Mouse (Mus musculus): ENCODE measurements around the gene Ankrd11. TPM values are rescaled to one million over a fixed set of nuclear protein-coding genes. Genes with fewer than 3 reads are reported as not detected.

Gene Ankrd11
- polyA plus RNA-seq, 1 experiment from 2014 or later: 46.5 TPM

DNA sequence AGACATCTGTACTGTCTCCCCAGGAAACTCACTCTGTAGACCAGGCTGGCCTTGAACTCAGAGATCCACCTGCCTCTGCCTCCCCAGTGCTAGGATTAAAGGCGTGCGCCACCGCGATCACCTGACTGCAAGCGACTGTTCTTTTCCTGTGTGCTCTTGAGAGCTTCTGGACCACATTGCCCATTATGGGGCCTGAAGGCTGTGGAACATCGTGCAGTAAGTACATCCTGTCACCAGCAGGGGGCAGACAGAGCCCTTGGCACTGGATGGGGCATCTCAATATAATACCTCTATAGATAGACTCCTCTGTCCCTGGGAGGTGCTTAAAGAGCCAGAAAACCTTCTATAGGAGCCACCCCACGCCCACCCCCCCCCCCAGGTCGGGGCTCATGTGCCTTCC lies 207.1 kb downstream of the Ankrd11 start:
- 25% methylated on average over 7 of the region's 8 CpGs for WGBS
- ATAC-seq: peak; percentile 67
- no peak overlapping the region for H3K4me2 ChIP-seq (replicated peaks; ENCODE audit: low read depth, low read length)

DNA sequence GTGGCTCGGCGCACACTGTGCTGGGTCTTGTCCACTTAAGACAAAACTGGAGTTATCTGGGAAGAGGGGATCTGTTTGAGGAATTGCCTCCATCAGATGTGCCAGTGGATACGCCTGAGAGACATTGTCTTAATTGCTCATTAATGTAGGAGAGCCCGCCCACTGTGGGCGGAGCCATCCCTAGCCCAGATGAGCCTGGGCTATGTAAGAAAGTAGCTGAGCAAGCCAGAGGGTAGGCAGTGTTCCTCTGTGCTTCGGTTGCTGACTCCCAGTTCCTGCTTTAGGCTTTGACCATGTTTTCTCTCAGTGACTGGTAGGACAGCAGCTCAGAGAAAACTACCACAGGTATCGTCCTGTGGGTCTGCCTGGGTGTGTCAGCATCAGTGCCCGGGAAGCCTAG lies 207.7 kb downstream of the Ankrd11 start:
- DNase-seq (ENCODE audit: low spot score): no peak
- no peak for TF ChIP-seq EP300 (IDR thresholded peaks at IDR 0.05)
- TF ChIP-seq CTCF (IDR thresholded peaks at IDR 0.05): no peak
- no peak for ATAC-seq
- Histone ChIP-seq H3K36me3 (ENCODE audit: insufficient read depth, low read length) (no peaks in the 10 kb centered on the region), H3K4me3 (ENCODE audit: low read depth, low read length) (no peak overlapping the region), H3K27me3 (replicated peaks; ENCODE audit: insufficient read depth, low read length) (no peaks in the 10 kb centered on the region), H3K4me2 (replicated peaks; ENCODE audit: low read depth, low read length) (no peak overlapping the region), H3K9ac (replicated peaks; ENCODE audit: low read depth) (no peak overlapping the region), H3K9me3 (ENCODE audit: low read length) (no peaks in the 10 kb centered on the region), H3K27ac (ENCODE audit: low read length) (no peak overlapping the region), H3K4me1 (ENCODE audit: insufficient read depth, low read depth, low read length) (no peaks in the 10 kb centered on the region)
- WGBS: 83% methylated on average over 8 of the region's 8 CpGs

More for the DNA sequence above, 207.1 kb downstream of the Ankrd11 start:
- DNase-seq (ENCODE audit: low spot score): peak; percentile 81
- no peak overlapping the region for H3K9ac ChIP-seq (replicated peaks; ENCODE audit: low read depth)
- no peak overlapping the region for H3K4me3 ChIP-seq (ENCODE audit: low read depth, low read length)
- TF ChIP-seq EP300 (IDR thresholded peaks at IDR 0.05) (no peak), CTCF (IDR thresholded peaks at IDR 0.05) (peak; percentile 89)
- no peak overlapping the region for H3K27ac ChIP-seq (ENCODE audit: low read length)
- H3K9me3 ChIP-seq (ENCODE audit: low read length): no peaks in the 10 kb centered on the region
- no peaks in the 10 kb centered on the region for H3K27me3 ChIP-seq (replicated peaks; ENCODE audit: insufficient read depth, low read length)
- no peaks in the 10 kb centered on the region for H3K36me3 ChIP-seq (ENCODE audit: insufficient read depth, low read length)
- H3K4me1 ChIP-seq (ENCODE audit: insufficient read depth, low read depth, low read length): no peaks in the 10 kb centered on the region

Other genes starting within 250 kb of the Ankrd11 start
- gene Cdh15, start 194.3 kb downstream of the Ankrd11 start, polyA plus RNA-seq (2015; fragmentation: Nextera tagmentation; extraction: Ambion mirVana): 0.10 TPM in 1 of 2 replicates, not detected in the other
- 22.7 and 27.3 TPM in 2 replicates for gene Spg7, start 20.7 kb upstream of the Ankrd11 start, polyA plus RNA-seq (2015; fragmentation: Nextera tagmentation; extraction: Ambion mirVana)
- gene Rpl13, start 60.1 kb upstream of the Ankrd11 start, polyA plus RNA-seq (2015; fragmentation: Nextera tagmentation; extraction: Ambion mirVana): 1,019 and 1,086 TPM in 2 replicates
- 0.94 and 1.3 TPM in 2 replicates for gene Cpne7, start 75.1 kb upstream of the Ankrd11 start, polyA plus RNA-seq (2015; fragmentation: Nextera tagmentation; extraction: Ambion mirVana)
- gene Sult5a1, start 116.0 kb upstream of the Ankrd11 start, polyA plus RNA-seq (2015; fragmentation: Nextera tagmentation; extraction: Ambion mirVana): 18.3 TPM in 2 replicates
- gene Dpep1, start 144.0 kb upstream of the Ankrd11 start, polyA plus RNA-seq (2015; fragmentation: Nextera tagmentation; extraction: Ambion mirVana): 98.1 and 104 TPM in 2 replicates
- 127 and 130 TPM in 2 replicates for gene Chmp1a, start 170.5 kb upstream of the Ankrd11 start, polyA plus RNA-seq (2015; fragmentation: Nextera tagmentation; extraction: Ambion mirVana)
- 3.2 and 4.8 TPM in 2 replicates for gene Spata33, start 170.6 kb upstream of the Ankrd11 start, polyA plus RNA-seq (2015; fragmentation: Nextera tagmentation; extraction: Ambion mirVana)
- gene Cdk10, start 182.6 kb upstream of the Ankrd11 start, polyA plus RNA-seq (2015; fragmentation: Nextera tagmentation; extraction: Ambion mirVana): 23.4 and 28.3 TPM in 2 replicates
- 4.8 TPM in 2 replicates for gene Spata2l, start 194.0 kb upstream of the Ankrd11 start, polyA plus RNA-seq (2015; fragmentation: Nextera tagmentation; extraction: Ambion mirVana)
- gene Zfp276, start 211.9 kb upstream of the Ankrd11 start, polyA plus RNA-seq (2015; fragmentation: Nextera tagmentation; extraction: Ambion mirVana): 14.4 and 14.6 TPM in 2 replicates
- 14.0 and 14.3 TPM in 2 replicates for gene Vps9d1, start 212.1 kb upstream of the Ankrd11 start, polyA plus RNA-seq (2015; fragmentation: Nextera tagmentation; extraction: Ambion mirVana)